Comparison of ENCODE assay signal across 8 mouse cellular contexts in genomic region chr17:69438990-69439491, GRCm38 (mm10). TPM values are rescaled to one million over a fixed set of nuclear protein-coding genes. Genes with fewer than 3 reads are reported as not detected.
DNase-seq lines count a peak whose midpoint lies in the region; ATAC-seq and TF ChIP-seq lines count a peak whose summit lies in the region.

Gene Akain1, plus strand, starts transcription at chr17:69439326.

- H3K27ac ChIP-seq in ES-Bruce4 (ENCODE audit: insufficient read depth, low read length), result no peak within 1 kb of the TSS
- H3K27ac ChIP-seq in forebrain, embryonic 12.5 days, result no peak within 1 kb of the TSS
- no peak within 1 kb of the TSS for H3K27ac ChIP-seq in heart, postnatal 0 days (ENCODE audit: low read depth)
- no peak within 1 kb of the TSS for H3K27ac ChIP-seq in thymus, adult 2 months (ENCODE audit: control insufficient read depth, insufficient read depth, low read length)

- ATAC-seq in forebrain, embryonic 12.5 days (ENCODE audit: low FRiP score), result peak; percentile 93
- peak; percentile 96 for ATAC-seq in heart, postnatal 0 days (ENCODE audit: insufficient read depth, low read depth)
- peak; percentile 66 for ATAC-seq in neutrophil, adult 5-6 weeks (ENCODE audit: extremely low read depth, insufficient number of reproducible peaks, low FRiP score, poor library complexity, severe bottlenecking)

- DNase-seq in c-Kit-positive CD71-positive TER-119-positive erythroid progenitor cells, embryonic 14.5 days (ENCODE audit: low spot score), result peak; percentile 37
- peak; percentile 53 for DNase-seq in heart, postnatal 0 days (ENCODE audit: low spot score)
- peak; percentile 71 to 85 for DNase-seq in kidney, postnatal 25 days
- peak; percentile 46 for DNase-seq in lung, adult 2 months
- peak; percentile 55 for DNase-seq in thymus, adult 2 months

- TF ChIP-seq CTCF in ES-Bruce4 (IDR thresholded peaks at IDR 0.05; ENCODE audit: low read depth, low read length), result no peak
- TF ChIP-seq CTCF in heart, postnatal 0 days (IDR thresholded peaks at IDR 0.05; ENCODE audit: low read depth), result no peak
- TF ChIP-seq CTCF in lung, adult 2 months (IDR thresholded peaks at IDR 0.05; ENCODE audit: insufficient read depth, low read length), result no peak
- TF ChIP-seq CTCF in thymus, adult 2 months (IDR thresholded peaks at IDR 0.05; ENCODE audit: borderline replicate concordance, control insufficient read depth, extremely low read depth, insufficient read depth, low read length, poor library complexity), result no peak

- H3K27me3 ChIP-seq in ES-Bruce4 (ENCODE audit: control insufficient read depth, insufficient read depth, low read length, poor library complexity, severe bottlenecking), result 0 out of 2 replicates have a peak, but pooled peaks cover 2% of the 10 kb centered on the region
- peaks cover 58% of the 10 kb centered on the region for H3K27me3 ChIP-seq in forebrain, embryonic 12.5 days
- H3K27me3 ChIP-seq in heart, postnatal 0 days (ENCODE audit: control insufficient read depth, insufficient read depth, low read length), result peaks cover 24% of the 10 kb centered on the region
- peaks cover 9% of the 10 kb centered on the region; the same call in 1 of the 2 replicates for H3K27me3 ChIP-seq in thymus, adult 2 months (ENCODE audit: control insufficient read depth, insufficient read depth, low read length)

- peak within 1 kb of the TSS; percentile 34 for H3K9ac ChIP-seq in ES-Bruce4 (ENCODE audit: low read depth, poor library complexity, severe bottlenecking)
- H3K9ac ChIP-seq in forebrain, embryonic 12.5 days, result peak within 1 kb of the TSS; percentile 40
- H3K9ac ChIP-seq in heart, postnatal 0 days (replicated peaks; ENCODE audit: low read depth, low read length), result no peak within 1 kb of the TSS

- peak within 1 kb of the TSS; percentile 85 for H3K4me3 ChIP-seq in ES-Bruce4 (ENCODE audit: low read depth, low read length)
- H3K4me3 ChIP-seq in forebrain, embryonic 12.5 days (replicated peaks), result peak within 1 kb of the TSS; percentile 50
- H3K4me3 ChIP-seq in heart, postnatal 0 days (ENCODE audit: low read depth, low read length), result peak within 1 kb of the TSS; percentile 42
- H3K4me3 ChIP-seq in lung, adult 2 months (replicated peaks; ENCODE audit: extremely low read depth, low read depth, low read length), result no peak within 1 kb of the TSS
- H3K4me3 ChIP-seq in thymus, adult 2 months (ENCODE audit: control insufficient read depth, insufficient read depth, low read length), result 0 out of 2 replicates have a peak within 1 kb of the TSS, but pooled peaks have one; percentile 4

- TF ChIP-seq POLR2A in ES-Bruce4 (IDR thresholded peaks at IDR 0.05; ENCODE audit: insufficient read depth, low read length), result no peak
- TF ChIP-seq POLR2A in lung, adult 2 months (IDR thresholded peaks at IDR 0.05; ENCODE audit: borderline replicate concordance, extremely low read depth, low read depth, low read length), result no peak
- no peak for TF ChIP-seq POLR2A in thymus, adult 2 months (IDR thresholded peaks at IDR 0.05; ENCODE audit: control insufficient read depth, extremely low read depth, insufficient read depth, low read length, poor library complexity)

- under 1% methylated on average over 44 of the region's 44 CpGs for WGBS in forebrain, embryonic 12.5 days
- WGBS in heart, postnatal 0 days, result under 1% methylated on average over 27 of the region's 44 CpGs
- WGBS in lung, adult 2 months, result under 1% methylated on average over 44 of the region's 44 CpGs
- 2% methylated on average over 44 of the region's 44 CpGs for WGBS in thymus, adult 2 months

- no peak for TF ChIP-seq EP300 in ES-Bruce4 (IDR thresholded peaks at IDR 0.05; ENCODE audit: insufficient read depth, low read depth, low read length)
- no peak for TF ChIP-seq EP300 in heart, postnatal 0 days (IDR thresholded peaks at IDR 0.05; ENCODE audit: low read depth)

- peak within 1 kb of the TSS; percentile 87 for H3K4me2 ChIP-seq in forebrain, embryonic 12.5 days
- H3K4me2 ChIP-seq in heart, postnatal 0 days (ENCODE audit: low read depth, low read length), result peak within 1 kb of the TSS; percentile 70

- no peaks in the 10 kb centered on the region for H3K36me3 ChIP-seq in ES-Bruce4 (ENCODE audit: control insufficient read depth, insufficient read depth, low read length, poor library complexity, severe bottlenecking)
- no peaks in the 10 kb centered on the region for H3K36me3 ChIP-seq in forebrain, embryonic 12.5 days (replicated peaks)
- no peaks in the 10 kb centered on the region for H3K36me3 ChIP-seq in heart, postnatal 0 days (replicated peaks; ENCODE audit: control insufficient read depth, insufficient read depth, low read length)
- no peaks in the 10 kb centered on the region for H3K36me3 ChIP-seq in thymus, adult 2 months (ENCODE audit: control insufficient read depth, insufficient read depth, low read length)

- H3K4me1 ChIP-seq in ES-Bruce4 (ENCODE audit: control insufficient read depth, insufficient read depth, low read length), result no peaks in the 10 kb centered on the region
- H3K4me1 ChIP-seq in forebrain, embryonic 12.5 days, result peaks cover 16% of the 10 kb centered on the region
- H3K4me1 ChIP-seq in heart, postnatal 0 days (ENCODE audit: control insufficient read depth, insufficient read depth), result peaks cover 14% of the 10 kb centered on the region
- no peaks in the 10 kb centered on the region for H3K4me1 ChIP-seq in lung, adult 2 months (ENCODE audit: control insufficient read depth, insufficient read depth, low read length)
- no peaks in the 10 kb centered on the region for H3K4me1 ChIP-seq in thymus, adult 2 months (replicated peaks; ENCODE audit: control insufficient read depth, insufficient read depth, low read length)

- no peaks in the 10 kb centered on the region for H3K9me3 ChIP-seq in ES-Bruce4 (replicated peaks; ENCODE audit: control insufficient read depth, insufficient read depth, low read length, poor library complexity, severe bottlenecking)
- no peaks in the 10 kb centered on the region for H3K9me3 ChIP-seq in forebrain, embryonic 12.5 days
- H3K9me3 ChIP-seq in heart, postnatal 0 days (replicated peaks; ENCODE audit: control insufficient read depth, low read length), result no peaks in the 10 kb centered on the region

RNA-seq across cellular contexts. Expression of gene Akain1, which starts in this region (rescaled TPM):
- polyA plus RNA-seq in ES-Bruce4 (2011; ENCODE audit: insufficient read depth, insufficient read length, low read depth, missing spikeins), result not detected in 2 replicates
- 0.10 TPM in 1 of 2 replicates, not detected in the other for polyA plus RNA-seq in forebrain, embryonic 12.5 days (2016; fragmentation: Nextera tagmentation; extraction: Ambion mirVana)
- 0.08 TPM in 1 of 2 replicates, not detected in the other for total RNA-seq in heart, postnatal 0 days (2014; rRNA removed; ENCODE audit: low replicate concordance)
- 0.04 TPM in 1 of 2 replicates, not detected in the other for polyA plus RNA-seq in heart, postnatal 0 days (2015; fragmentation: Nextera tagmentation; extraction: Ambion mirVana)
- not detected in 2 replicates for polyA plus RNA-seq in lung, adult 2 months (2012; rRNA removed)
- 0.12 and 0.23 TPM in 2 replicates for total RNA-seq in neutrophil, adult 5-6 weeks (2017)
- polyA plus RNA-seq in thymus, adult 2 months (2012; rRNA removed), result 0.08 TPM in 1 of 2 replicates, not detected in the other

Comparison
In these comparisons a context has a peak if more than half of its experiments do, and no peak if none do; other contexts are left out.
1. Peak in ATAC-seq, H3K4me3 ChIP-seq, H3K9ac ChIP-seq and H3K4me2 ChIP-seq in forebrain, embryonic 12.5 days; RNA of the gene not detected or under 1 TPM.
2. Peak in DNase-seq, ATAC-seq, H3K4me3 ChIP-seq and H3K4me2 ChIP-seq in heart, postnatal 0 days; RNA of the gene not detected or under 1 TPM.
3. Peak in DNase-seq in lung, adult 2 months; RNA of the gene not detected or under 1 TPM.
4. Peak in ATAC-seq in neutrophil, adult 5-6 weeks; RNA of the gene not detected or under 1 TPM.
5. Peak in DNase-seq and H3K4me3 ChIP-seq in thymus, adult 2 months; RNA of the gene not detected or under 1 TPM.